Mouse (Mus musculus) c-Kit-positive CD71-positive TER-119-positive erythroid progenitor cells, embryonic 14.5 days (primary cell): ENCODE measurements around the gene Ankrd44.

ENCODE experiments used
- DNase-seq: peaks from one replicate; pipeline ENCODE4 v3.0.0-alpha.2; 2013; ENCODE audit warnings: low spot score

The Ankrd44 gene

GRCm38 (mm10) chr1:54887873-54888272, 38.3 kb downstream of the Ankrd44 start:
- no peak for DNase-seq

- no peak for DNase-seq
Measured at GRCm38 (mm10) chr1:54882856-54883467, 43.2 kb downstream of the Ankrd44 start.

GRCm38 (mm10) chr1:54881523-54881922, 44.7 kb downstream of the Ankrd44 start:
- DNase-seq = no peak

- DNase-seq = no peak
Measured at GRCm38 (mm10) chr1:54877423-54878073, 48.6 kb downstream of the Ankrd44 start.

- no peak for DNase-seq
Measured at GRCm38 (mm10) chr1:54877014-54877413, 49.2 kb downstream of the Ankrd44 start.

- DNase-seq = no peak
Measured at GRCm38 (mm10) chr1:54874094-54874493, 52.1 kb downstream of the Ankrd44 start.

- DNase-seq = no peak
Measured at GRCm38 (mm10) chr1:54872857-54873616, 53.1 kb downstream of the Ankrd44 start.

- DNase-seq = no peak
Measured at GRCm38 (mm10) chr1:54871321-54871720, 54.9 kb downstream of the Ankrd44 start.

GRCm38 (mm10) chr1:54870634-54871033, 55.6 kb downstream of the Ankrd44 start:
- no peak for DNase-seq

GRCm38 (mm10) chr1:54867226-54867625, 59.0 kb downstream of the Ankrd44 start:
- DNase-seq = no peak

GRCm38 (mm10) chr1:54866131-54866530, 60.1 kb downstream of the Ankrd44 start:
- DNase-seq = no peak

GRCm38 (mm10) chr1:54864928-54865652, 61.1 kb downstream of the Ankrd44 start:
- no peak for DNase-seq

GRCm38 (mm10) chr1:54860361-54860760, 65.8 kb downstream of the Ankrd44 start:
- DNase-seq = no peak

GRCm38 (mm10) chr1:54859876-54860275, 66.3 kb downstream of the Ankrd44 start:
- no peak for DNase-seq

GRCm38 (mm10) chr1:54858898-54859297, 67.3 kb downstream of the Ankrd44 start:
- DNase-seq = no peak

- DNase-seq = no peak
Measured at GRCm38 (mm10) chr1:54856502-54856901, 69.7 kb downstream of the Ankrd44 start.

- no peak for DNase-seq
Measured at GRCm38 (mm10) chr1:54855970-54856369, 70.2 kb downstream of the Ankrd44 start.

- DNase-seq = no peak
Measured at GRCm38 (mm10) chr1:54854388-54854787, 71.8 kb downstream of the Ankrd44 start.

- no peak for DNase-seq
Measured at GRCm38 (mm10) chr1:54853311-54854000, 72.7 kb downstream of the Ankrd44 start.

- DNase-seq = no peak
Measured at GRCm38 (mm10) chr1:54851610-54852009, 74.6 kb downstream of the Ankrd44 start.

- no peak for DNase-seq
Measured at GRCm38 (mm10) chr1:54850077-54850476, 76.1 kb downstream of the Ankrd44 start.

- no peak for DNase-seq
Measured at GRCm38 (mm10) chr1:54847238-54847637, 78.9 kb downstream of the Ankrd44 start.
